Mouse (Mus musculus) ES-E14 (cell line): Measurements from ENCODE around the gene Trappc5. TPM values are rescaled to one million over a fixed set of nuclear protein-coding genes. Genes with fewer than 3 reads are reported as not detected.

ENCODE experiments used
- DNase-seq: peaks from one replicate; pipeline ENCODE4 v3.0.0-alpha.2; 2013; ENCODE audit warnings: low read depth, low spot score
- H3K27ac ChIP-seq: 2 replicates; pipeline ENCODE4 v1.5.1; 2012; ENCODE audit warnings: low read depth, mild to moderate bottlenecking, low read length, moderate library complexity, mixed read lengths; ENCODE audit not compliant: poor library complexity, insufficient read depth, severe bottlenecking
- H3K36me3 ChIP-seq: 2 replicates; pipeline ENCODE4 v1.6.1; 2012; ENCODE audit warnings: mild to moderate bottlenecking, low read length, moderate library complexity, mixed read lengths; ENCODE audit not compliant: control insufficient read depth, poor library complexity, insufficient read depth, severe bottlenecking
- H3K4me1 ChIP-seq, 2 experiments: fragments of 150-350 bp in 1 of 2; sonication (generic) in 1 of 2; 2 replicates each; pipeline ENCODE4 v1.6.1; 2012; ENCODE audit warnings: low read length in 2 of 2, mild to moderate bottlenecking in 1 of 2, mixed read lengths in 1 of 2; ENCODE audit not compliant: control insufficient read depth in 2 of 2, insufficient read depth in 2 of 2, poor library complexity in 1 of 2
- H3K4me3 ChIP-seq, 2 experiments: fragments of 150-350 bp in 1 of 2; sonication (generic) in 1 of 2; 2 replicates each; pipeline ENCODE4 v1.5.1; 2012; ENCODE audit warnings: low read length in 2 of 2, low read depth in 1 of 2, mild to moderate bottlenecking in 1 of 2, mixed read lengths in 1 of 2; ENCODE audit not compliant: insufficient read depth in 1 of 2, poor library complexity in 1 of 2, severe bottlenecking in 1 of 2
- H3K9ac ChIP-seq: 2 replicates; pipeline ENCODE4 v1.6.1; 2012; ENCODE audit warnings: low read depth, mild to moderate bottlenecking, low read length, mixed read lengths; ENCODE audit not compliant: poor library complexity, insufficient read depth, severe bottlenecking
- H3K9me3 ChIP-seq: fragments of 150-350 bp; sonication (generic); 2 replicates; pipeline ENCODE4 v1.6.1; 2012; ENCODE audit warnings: low read depth, mild to moderate bottlenecking, low read length; ENCODE audit not compliant: control insufficient read depth, insufficient read depth
- CHD2 ChIP-seq: IDR thresholded peaks from 2 replicates; pipeline ENCODE4 v1.6.1; 2014; ENCODE audit warnings: mild to moderate bottlenecking, low read depth, low read length, inconsistent platforms
- HCFC1 ChIP-seq: IDR thresholded peaks from 2 replicates; pipeline ENCODE4 v1.6.1; 2012; ENCODE audit warnings: low read length, inconsistent platforms, borderline replicate concordance; ENCODE audit not compliant: insufficient read depth
- MAFK ChIP-seq: IDR thresholded peaks from 2 replicates; pipeline ENCODE4 v1.6.1; 2014; ENCODE audit warnings: mild to moderate bottlenecking, low read depth, low read length, inconsistent platforms; ENCODE audit not compliant: insufficient read depth
- ZC3H11A ChIP-seq: IDR thresholded peaks from 2 replicates; pipeline ENCODE4 v1.6.1; 2012; ENCODE audit warnings: low read depth, mild to moderate bottlenecking, inconsistent platforms, low read length, borderline replicate concordance
- ZNF384 ChIP-seq: IDR thresholded peaks from 2 replicates; pipeline ENCODE4 v1.6.1; 2012; ENCODE audit warnings: low read depth, low read length, inconsistent platforms
- in situ Hi-C, 2 experiments: fragments of 600-800 bp; cut with MboI; formaldehyde crosslinking; loops; one replicate each; pipeline ENCODE4 v1.15.1; 2025; ENCODE audit warnings: low sequenced_read_pairs in 2 of 2, inconsistent platforms in 1 of 2; ENCODE audit not compliant: unreplicated experiment in 2 of 2
- total RNA-seq: library from RNA; depleted of rRNA; stranded (reverse); fragments of 300-350 nt; gene quantifications from 2 replicates; pipeline ENCODE4 v1.2.3, GENCODE M21; 2012

Trappc5 gene
- total RNA-seq, 1 experiment = 20.4 TPM

- Histone ChIP-seq H3K4me1 (no peaks in the 10 kb centered on the region), H3K4me3 (peak overlapping the region; percentile 75 to 99), H3K9me3 (no peaks in the 10 kb centered on the region), H3K27ac (no peak overlapping the region), H3K36me3 (peaks cover 22% of the 10 kb centered on the region; the same call in 1 of the 2 replicates), H3K9ac (peak overlapping the region; percentile 74)
- no peak for DNase-seq
- TF ChIP-seq CHD2 = no peak
- TF ChIP-seq ZNF384 = no peak
- no peak for TF ChIP-seq ZC3H11A
- no peak for TF ChIP-seq MAFK
- TF ChIP-seq HCFC1 = no peak
- in situ Hi-C loops = no loop called here
These were observed 44.6 kb upstream of the Trappc5 start for GRCm38 (mm10) chr8:3631478-3631875.

- TF ChIP-seq ZC3H11A (no peak), HCFC1 (no peak), ZNF384 (no peak), MAFK (peak; percentile 39; the same call in 1 of the 2 replicates), CHD2 (no peak)
- Histone ChIP-seq H3K36me3 (peaks cover 8% of the 10 kb centered on the region; the same call in 1 of the 2 replicates), H3K27ac (no peak overlapping the region), H3K4me3 (peak overlapping the region; percentile 44 to 55), H3K9me3 (no peaks in the 10 kb centered on the region), H3K4me1 (peaks cover 0 to 13% of the 10 kb centered on the region in 2 experiments; a peak in 3 of 4 replicates), H3K9ac (peak overlapping the region; percentile 61; the same call in 1 of the 2 replicates)
- in situ Hi-C loops = no loop called here
- DNase-seq = no peak
These were observed 30.3 kb upstream of the Trappc5 start for GRCm38 (mm10) chr8:3645804-3646203.

GRCm38 (mm10) chr8:3646824-3647531, 29.1 kb upstream of the Trappc5 start:
- Histone ChIP-seq H3K36me3 (peaks cover 3% of the 10 kb centered on the region; the same call in 1 of the 2 replicates), H3K4me3 (no peak overlapping the region), H3K27ac (no peak overlapping the region), H3K9ac (no peak overlapping the region), H3K4me1 (peaks cover 0 to 13% of the 10 kb centered on the region in 2 experiments; a peak in 3 of 4 replicates), H3K9me3 (no peaks in the 10 kb centered on the region)
- in situ Hi-C loops = no loop called here
- no peak for DNase-seq
- TF ChIP-seq HCFC1 (no peak), ZNF384 (no peak), ZC3H11A (no peak), MAFK (no peak), CHD2 (no peak)

GRCm38 (mm10) chr8:3647561-3647960, 28.5 kb upstream of the Trappc5 start:
- H3K9ac ChIP-seq = no peak overlapping the region
- peaks cover 0 to 13% of the 10 kb centered on the region in 2 experiments; a peak in 3 of 4 replicates for H3K4me1 ChIP-seq
- TF ChIP-seq MAFK = no peak
- no peak for TF ChIP-seq HCFC1
- TF ChIP-seq CHD2 = no peak
- H3K36me3 ChIP-seq = peaks cover under 1% of the 10 kb centered on the region; the same call in 1 of the 2 replicates
- no peaks in the 10 kb centered on the region for H3K9me3 ChIP-seq
- no peak for DNase-seq
- in situ Hi-C loops = no loop called here
- no peak overlapping the region for H3K27ac ChIP-seq
- H3K4me3 ChIP-seq = no peak overlapping the region
